Mouse (Mus musculus) embryo, embryonic 11 days (tissue): ENCODE measurements around the gene Kalrn.
A peak's percentile ranks its signal among the peaks of the same experiment; 100 is the strongest.
"Not testable (repeated sequence)": the region's sequence is repeated elsewhere in the genome, so short reads cannot be mapped to it uniquely, and the experiment has no call there.

Source experiments
- DNase-seq: peaks from one replicate; pipeline ENCODE4 v3.0.0-alpha.2; 2015

The Kalrn gene

DNA sequence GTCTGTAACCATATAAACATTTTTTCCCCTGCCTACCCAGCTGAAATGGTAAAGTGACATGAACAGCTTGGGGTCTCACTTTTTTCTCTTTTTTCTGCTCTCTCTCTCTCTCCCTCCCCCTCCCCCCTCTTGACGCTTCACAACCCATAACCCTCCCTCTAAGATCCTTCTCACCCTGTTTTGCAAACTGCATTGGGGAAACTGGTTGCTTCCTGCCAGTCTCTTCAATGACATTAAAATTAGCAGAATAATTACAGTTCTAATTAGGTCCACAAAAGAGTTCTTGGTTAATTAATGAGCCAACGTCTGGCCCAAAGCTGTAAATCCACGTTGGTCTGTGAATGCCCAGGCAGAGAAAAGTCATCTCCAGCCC, 478.3 kb downstream of the Kalrn start:
- DNase-seq, result no peak

DNA sequence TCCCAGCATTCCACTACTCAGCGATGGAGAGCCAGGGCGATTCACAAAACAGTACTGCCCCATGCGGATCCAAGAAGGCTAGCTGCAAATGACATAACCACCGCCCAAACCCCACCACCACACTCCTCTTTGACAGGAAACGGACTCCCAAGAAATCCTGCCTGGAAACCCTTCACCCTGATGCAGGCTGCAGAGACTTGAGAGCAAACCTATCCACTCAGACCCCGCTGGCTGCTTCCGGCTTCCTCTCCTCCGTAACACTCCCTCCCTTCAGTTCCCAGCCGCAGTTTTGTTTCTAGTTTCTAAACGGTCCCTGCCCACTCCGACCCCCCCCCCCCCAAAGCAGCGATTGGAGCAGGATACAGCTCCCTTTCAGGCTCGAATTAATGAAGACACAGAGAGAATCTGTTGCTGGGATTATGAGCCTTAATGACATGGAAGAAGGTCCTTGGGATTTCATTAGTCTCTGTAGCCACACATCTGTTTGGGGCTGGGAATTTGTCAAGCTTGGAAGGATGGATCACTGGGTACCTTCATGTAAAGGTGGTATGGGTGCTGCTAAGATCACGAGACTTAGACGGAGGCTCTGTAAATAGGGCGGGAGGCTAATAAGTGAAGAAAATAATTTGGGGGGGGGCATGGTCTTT, 478.8 kb downstream of the Kalrn start:
- DNase-seq, result peak; percentile 82

DNA sequence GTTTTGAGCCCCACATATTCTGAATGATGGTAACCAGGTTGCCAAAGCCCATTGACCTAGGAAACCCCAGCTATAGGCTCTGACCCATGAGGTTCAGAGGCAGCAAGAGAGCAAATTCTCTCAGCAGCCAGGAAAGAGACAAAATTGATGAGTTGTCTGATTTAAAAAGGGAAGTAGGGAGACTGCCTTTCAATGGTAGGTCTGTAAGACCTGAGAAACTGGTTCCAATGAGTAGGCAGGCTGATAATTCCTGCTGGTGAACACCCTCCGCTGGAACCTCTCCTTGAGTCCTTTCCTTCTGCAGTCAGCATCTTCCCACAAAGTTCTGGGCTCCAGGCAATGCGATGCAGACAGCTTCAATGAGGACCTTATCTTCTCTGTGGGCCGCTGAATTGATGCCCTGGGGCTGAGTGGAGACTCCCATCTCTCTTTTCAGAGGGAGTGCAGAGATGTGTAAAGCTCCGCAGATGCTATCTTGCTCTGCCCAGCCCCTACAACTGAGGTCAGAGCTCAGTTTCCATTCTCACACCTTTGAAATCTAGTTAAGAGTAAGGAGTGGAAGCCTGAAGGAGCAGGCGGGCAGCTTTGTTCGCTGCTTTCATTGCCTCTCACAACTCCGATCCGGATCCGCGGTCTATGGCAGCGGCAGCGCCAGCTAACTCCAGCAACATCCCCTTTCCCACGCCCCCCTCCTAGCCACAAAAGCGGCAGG, 479.4 kb downstream of the Kalrn start:
- peak; percentile 12 for DNase-seq

DNA sequence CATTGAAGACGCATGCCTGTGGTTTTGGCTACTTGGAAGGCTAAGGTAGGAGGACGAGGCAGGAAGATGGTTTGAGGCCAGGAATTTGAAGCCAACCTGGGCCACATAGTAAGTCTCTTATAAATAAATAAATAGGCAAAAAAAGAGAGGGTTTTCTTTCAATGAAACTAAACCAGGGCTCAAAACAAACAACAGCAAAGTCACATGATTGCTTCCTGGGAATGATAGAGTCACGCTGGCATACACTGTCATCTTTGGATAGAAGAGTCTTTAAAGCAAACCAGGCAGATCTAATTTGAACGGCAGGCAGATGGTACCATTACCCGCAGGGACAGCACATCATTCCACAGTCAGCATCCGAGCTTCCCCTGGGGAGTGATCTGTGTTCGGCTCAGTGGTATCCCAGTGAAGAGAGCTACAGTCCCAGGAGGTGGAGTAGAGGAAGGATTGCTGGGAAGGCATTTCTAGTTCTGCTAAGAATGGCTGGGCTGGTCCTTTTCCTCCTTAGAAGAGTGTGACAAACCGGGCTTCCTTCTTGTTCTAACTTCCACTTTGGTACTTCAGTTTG, 483.7 kb downstream of the Kalrn start:
- DNase-seq, result no peak

DNA sequence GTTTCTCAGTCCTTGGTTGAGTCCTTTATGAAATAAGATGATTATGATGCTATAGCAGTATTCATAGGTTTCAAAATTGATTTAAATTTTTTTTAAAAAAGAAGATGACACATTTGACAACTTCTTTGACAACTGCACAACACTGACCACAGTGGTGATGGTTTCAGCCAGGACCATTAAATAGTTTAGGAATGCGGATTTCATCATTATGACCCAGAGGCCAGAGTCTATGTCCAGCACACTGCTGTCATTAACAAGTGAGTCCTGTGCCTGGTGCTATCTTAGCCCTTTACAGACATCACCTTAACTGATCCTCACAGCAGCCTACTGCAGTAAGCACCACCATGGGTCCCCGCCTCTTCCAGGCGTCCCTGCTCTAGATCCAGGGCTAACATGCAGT, 484.3 kb downstream of the Kalrn start:
- DNase-seq, result no peak

DNA sequence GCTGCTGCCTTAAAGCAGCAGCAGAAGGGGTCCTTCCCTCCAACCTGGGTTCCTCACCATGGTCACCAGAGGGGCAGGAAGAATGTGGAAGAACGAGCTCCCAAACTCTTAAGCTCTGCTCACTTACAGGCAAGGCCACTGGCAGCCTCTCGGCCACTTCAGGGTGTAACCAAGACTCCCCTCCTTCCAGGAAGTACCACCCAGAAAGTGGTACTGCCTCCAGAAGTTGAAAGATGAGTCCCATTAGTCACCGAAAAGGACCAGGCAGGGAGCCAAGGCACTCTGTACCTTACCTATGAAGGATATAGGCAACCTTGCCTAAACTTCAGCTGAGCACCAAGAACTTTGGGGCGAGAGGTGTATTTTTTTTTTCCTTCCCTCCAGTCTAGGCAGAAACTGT, 485.0 kb downstream of the Kalrn start:
- no peak for DNase-seq

DNA sequence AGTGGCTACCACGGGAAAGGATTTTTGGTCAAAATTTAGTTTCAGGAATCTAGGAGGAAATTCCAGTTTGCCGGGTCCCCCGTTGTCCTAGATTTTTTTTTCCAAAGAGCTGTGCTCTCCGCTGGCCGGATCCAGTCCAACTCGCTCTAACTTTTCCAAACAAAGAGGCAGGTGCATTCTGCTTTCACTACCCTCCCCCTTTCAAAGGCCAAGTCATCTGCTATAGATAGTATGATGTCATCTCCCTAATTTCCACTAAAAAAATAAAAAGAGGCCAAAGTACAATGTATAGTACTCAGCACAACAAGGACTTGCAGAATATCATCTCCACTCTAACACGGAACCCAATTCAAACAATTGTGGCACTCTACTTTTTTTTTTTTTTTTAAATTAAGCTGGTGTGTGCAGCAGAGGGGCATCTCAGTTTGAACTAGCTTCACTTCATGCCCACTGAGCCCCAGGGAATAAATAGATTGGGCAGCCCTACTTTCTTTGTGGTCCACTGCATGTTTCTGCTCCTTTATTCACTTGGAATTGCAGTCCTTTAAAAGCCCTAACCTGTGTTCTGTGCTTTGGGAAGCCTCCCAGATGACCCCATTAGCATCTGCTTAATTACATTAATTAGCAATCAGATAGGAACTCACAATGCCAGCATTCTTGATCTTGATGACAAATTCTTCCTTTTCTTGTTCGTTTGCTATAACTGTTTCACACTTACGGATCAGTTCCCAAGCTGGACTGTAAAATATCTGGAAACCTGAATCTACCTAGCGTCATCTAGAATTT, 489.0 kb downstream of the Kalrn start:
- DNase-seq, result no peak

DNA sequence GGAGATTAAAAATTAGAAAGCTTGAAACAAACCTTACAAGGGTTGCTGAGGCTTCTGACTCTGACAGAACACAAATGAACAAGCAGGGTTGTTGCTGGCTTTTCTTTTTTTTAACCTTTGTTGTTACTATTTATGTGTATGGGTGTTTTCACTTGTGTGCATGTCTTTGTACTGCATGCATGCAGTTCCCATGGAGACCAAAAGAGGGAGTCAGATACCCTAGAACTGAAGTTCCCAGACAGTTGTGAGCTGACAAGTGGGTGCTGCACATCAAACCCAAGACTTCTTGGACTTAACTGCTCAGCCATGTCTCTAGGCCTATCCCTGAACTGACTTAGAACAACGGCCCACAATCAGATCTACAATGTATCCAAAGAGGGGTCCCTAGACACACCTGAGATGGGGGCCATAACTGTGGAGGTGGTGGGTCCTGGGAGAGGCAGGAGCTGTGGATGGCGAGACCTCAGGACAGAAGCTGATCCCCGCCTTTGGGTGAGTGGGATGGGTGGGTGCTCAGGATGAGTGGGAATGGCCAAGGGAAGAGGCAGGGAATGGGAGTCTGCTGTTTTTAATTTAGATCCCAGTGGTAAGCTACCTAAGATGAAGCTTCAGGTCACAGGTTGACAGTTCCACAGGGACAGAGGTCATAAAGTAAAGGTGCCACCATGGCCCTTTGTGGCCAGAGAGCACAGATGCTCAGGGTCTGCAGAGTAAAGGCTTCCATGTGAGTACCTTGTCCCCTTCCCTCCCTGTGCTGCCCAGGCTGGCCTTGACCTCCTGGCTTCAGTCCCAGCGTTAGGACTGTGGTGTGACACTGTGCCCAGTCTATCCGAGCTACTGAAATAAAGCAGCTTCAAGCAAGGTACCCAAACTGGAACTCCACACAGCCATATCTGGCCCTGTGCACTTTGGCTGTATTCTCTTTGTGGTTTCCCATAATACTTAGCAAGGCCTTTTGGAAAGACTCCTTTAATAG, 490.6 kb downstream of the Kalrn start:
- DNase-seq, result no peak

DNA sequence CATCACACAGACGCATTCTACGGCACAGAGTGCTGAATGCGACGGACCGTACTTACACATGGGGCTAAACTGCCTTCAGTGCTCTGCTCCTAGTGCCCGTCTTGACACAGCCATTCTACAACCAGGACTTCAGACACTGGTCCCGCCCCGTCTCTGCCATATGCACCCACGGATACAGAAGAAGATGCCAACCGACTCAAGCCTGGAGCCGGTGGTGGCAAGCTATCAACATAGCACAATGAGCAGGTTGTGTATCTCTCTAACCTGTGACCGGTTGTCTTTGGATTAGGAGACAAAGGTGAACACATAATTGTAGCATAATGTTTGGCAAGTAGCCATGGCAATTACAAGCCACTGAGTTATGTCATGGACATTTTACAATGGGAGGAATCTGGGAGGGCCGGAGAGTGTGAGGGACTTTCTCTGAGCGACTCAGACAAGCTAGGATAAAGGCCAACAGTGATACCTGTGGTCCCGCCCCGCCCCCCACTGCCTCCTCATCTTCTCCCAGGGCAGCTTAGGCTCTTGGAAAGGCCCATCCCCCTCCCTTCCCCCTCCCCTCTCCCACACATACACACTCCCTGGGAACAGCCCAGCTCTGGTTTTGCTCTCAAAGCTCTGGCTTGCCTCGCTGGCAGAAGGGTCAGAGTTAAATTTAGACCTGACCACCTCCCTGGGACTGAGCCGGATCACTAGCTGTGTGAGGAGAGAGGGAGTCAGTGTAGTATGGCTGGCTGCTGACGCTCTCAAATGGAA, 491.5 kb downstream of the Kalrn start:
- DNase-seq, result peak; percentile 54

DNA sequence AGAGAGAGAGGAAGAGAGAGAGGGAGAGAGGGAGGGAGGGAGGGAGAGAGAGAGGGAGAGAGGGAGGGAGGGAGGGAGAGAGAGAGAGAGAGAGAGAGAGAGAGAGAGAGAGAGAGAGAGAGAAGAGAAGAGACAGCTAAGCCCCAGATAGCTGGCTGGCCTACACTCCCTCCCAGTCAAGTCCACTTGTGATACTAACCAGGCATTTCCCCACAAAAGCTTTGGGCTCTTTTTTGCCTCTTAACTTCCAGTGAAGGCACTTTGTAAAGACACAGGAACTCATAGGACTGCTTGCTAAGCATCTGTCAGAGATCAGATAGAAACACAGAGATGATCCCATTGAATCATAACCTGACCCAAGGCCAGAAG, 492.0 kb downstream of the Kalrn start:
- DNase-seq, result not testable (repeated sequence)

DNA sequence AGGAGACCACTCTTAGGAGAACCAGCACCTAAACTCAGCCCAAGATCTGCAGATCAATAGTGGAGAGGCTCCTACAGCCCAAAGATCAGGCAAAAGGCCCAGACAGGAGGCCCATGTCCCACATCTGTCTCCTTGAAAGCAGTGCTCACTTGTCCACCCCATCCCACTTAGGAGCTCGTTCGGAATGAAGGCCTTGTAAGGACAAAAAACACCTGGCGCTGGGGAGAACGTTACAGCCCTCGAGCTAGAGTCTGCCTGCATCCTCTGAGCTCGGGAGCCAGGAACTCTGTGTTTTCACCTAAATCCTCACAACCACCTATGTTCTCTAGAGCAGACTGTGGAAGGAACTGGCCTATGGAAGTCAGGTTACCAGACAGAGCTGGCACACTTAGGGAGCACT, 492.5 kb downstream of the Kalrn start:
- no peak for DNase-seq

DNA sequence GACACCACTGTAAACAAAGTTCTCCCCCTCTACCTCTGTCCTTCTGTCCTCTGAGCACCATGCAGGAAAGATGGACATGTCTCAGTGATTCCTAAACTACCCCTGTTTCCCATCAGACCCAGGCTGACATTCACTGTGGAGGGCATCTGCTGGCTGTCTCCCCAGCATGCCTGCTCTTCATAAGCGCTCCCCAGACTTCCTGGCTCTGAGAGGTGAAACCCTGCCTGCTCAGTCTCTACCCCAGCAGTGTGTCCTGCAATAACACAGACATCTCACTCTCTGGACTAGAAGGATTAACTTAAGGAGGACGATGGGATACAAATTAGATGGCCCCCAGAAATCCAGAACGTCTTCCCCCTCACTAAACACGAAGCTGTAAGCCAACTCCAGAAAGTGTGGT, 493.8 kb downstream of the Kalrn start:
- DNase-seq, result no peak

DNA sequence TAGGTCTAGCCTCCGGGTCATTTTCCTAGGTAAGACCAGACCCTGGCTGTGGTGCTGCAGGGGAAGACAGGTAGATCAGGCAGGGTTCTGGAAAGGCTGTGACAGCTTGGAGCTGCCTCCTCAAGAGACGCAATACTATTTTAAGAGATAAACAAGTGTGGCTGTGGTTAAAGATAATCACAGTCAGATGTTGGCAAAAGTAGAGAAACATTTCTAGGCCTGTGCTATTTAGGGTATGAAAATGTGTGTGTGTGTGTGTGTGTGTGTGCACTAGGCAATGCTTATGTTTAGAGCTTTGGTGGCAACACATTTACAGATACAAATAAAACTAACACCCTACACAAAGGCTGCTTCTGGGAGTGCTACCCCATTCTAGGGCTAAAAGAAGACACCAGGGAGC, 494.6 kb downstream of the Kalrn start:
- DNase-seq, result no peak

DNA sequence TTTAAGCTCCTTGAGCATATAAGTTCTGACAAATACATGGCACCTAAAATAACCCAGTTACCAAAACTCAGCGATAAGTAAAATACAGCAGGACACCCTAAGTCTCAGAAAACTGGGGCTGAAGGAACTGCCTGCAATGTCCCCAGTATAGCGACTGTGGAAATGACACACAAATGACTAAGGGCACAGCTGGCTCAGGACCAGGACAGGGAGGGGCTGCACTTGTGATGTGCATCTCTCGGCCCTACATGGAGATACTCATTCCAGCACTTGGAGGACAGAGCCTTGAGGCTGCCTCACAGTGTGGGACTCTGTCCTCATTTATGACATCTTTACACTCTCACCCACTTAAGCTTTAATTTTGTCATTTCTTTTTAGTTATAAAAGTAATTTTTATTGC, 497.2 kb downstream of the Kalrn start:
- no peak for DNase-seq

DNA sequence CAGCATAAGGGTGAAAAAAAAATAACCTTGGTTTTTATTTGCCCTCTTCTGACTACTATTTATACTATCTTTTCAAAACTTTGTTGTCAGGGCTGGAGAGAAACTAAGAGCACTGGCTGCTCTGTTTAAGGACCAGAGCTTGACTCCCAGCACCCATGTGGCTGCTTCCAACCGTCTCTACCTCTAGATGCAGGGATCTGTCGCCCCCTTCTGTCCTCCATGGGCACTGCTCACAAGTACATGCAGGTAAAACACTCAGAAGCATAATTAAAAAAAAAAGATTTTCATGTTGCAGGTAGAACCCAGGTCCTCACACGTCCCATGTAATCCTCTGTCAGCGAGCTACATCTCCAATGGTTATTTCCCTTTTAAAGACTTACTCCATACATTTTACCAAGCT, 499.4 kb downstream of the Kalrn start:
- DNase-seq, result no peak

DNA sequence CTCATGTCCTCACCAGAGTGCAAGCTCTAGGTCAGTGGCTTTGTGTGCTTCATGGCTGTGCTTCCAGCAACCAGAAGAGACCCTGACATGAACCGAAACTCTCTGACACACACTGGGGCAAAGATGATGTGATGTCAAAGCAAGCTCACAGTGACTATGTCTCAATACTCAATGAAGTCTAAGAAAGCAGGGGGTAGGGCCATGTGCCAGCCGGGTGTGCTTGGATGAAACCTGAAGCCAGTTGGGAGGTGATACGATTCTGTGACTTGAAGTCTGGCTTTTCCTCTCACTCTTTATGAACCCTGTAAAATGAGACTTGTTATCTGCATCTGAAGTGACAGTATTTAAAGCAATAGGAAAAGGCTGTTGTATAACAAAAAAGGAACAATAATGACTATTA, 501.2 kb downstream of the Kalrn start:
- no peak for DNase-seq

DNA sequence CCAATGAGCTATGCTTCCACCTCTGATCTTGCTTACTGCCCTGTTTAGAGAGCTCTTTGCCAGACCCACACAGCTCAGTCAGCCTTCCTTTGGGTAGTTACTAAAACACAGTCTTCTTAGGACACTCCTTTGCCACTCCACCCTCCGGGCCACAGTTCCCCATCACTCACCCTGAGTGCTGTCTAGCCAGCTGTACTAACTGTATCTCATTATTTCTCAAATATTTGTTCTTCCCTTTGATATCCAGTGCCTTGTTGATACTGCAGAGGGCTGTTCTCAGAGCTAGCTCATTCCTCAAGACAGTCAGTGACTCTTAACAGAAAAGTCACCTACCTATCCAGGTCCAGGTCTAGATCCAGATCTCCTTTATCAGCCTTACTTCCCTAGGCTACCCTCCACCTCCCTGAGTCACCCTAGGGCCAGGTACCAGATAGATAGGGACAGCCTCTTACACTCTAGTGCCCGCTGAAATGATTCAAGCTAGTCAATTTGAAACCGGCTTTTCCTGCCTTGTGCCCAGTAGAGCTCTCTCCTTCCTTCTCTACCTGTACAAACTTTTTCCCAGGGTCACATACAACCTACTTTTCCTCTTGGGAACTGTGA, 502.0 kb downstream of the Kalrn start:
- DNase-seq, result no peak

DNA sequence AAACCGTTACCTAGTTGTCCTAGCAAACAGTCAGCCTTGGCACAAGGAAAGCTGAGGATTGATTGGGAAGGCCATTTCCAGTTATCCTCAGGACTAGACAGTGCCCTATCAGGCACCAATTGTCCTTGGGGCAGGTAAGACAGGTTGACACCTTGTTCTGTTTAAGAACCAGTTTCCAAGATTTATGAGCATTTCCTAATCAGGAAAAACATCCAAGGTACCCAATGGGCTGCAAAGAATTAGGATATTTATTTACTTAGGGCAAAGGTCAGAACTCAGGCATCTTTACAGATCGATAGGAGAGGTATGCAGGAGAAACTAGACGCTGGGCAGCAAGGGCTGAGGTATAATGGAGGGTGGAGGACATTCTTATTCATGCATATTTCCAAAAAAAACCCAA, 503.9 kb downstream of the Kalrn start:
- DNase-seq, result no peak

DNA sequence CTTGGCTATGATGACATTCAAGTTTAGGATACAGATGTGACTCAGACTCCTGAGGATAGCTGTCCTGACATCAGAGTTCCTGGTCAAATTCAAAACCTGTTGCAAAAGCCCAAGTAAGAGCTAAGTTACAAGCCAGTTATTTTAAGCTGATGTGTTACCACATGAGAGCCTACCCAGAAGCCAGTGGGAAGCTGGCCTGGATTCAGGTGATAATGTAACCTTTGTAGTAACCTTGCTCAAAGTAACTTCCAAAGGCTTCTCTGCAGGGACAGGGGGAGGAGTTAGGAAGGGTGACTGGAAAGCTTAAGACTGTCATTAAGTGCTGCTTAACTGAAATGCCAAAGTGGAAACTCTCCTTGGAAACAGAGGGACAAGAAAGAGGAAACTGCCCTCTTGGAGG, 506.4 kb downstream of the Kalrn start:
- no peak for DNase-seq

DNA sequence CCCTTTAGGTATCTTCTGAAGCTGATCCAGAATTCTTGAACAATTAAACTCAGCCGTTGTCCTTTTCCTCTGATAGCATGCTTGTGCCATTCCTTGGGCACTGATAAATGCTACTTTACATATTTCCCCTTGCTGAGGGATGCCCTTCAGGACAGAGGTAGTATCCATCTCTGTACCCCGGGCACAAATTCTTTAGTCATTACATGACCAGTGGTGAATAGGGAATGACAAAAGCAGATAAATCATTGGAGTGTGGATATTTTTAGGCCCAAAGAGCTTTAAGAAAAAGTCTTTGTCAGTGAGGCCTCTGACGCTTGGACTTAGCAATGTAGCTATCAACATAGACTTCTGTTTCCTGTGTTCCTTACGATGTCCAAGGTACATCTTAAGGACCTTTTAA, 507.0 kb downstream of the Kalrn start:
- no peak for DNase-seq

DNA sequence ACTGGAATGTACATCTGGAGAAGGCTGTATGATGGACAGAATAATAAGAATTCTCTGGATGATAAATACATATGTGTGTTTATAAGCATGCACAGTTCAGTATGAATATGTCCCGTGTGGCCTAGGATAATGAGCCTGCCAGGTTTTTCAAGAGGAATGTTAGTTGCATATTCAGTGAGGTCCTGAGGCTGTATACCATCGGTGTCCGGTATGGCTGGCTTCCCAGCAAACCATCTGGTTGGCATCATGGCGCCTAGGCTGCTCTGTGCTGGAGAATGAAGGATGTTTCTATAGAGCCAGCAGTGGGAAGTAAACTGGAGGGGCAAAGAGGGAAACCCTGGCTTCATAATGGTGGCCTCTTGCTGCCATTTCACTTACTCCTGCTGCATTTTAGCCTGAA, 510.0 kb downstream of the Kalrn start:
- DNase-seq, result no peak

DNA sequence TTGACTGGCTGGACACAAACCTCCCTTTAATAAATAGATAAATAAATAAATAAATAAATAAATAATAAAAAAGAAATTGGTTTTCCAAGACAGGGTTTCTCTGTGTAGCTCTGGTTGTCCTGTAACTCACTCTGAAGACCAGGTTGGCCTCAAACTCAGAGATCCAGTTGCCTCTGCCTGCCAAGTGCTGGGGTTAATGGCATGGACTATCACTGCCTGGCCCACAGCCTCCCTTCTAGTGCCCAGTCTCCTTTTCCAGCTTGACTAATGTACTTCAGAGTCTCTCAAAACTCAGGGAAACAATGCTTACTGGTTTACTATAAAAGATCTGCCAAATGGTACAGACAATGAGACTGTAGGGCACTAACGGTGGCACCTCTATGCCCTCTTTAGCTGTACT, 511.7 kb downstream of the Kalrn start:
- DNase-seq, result no peak
